Mouse (Mus musculus) myocyte (in vitro differentiated cells): Measurements from ENCODE around the gene Pcgf3.

Experiments
- CEBPB ChIP-seq: IDR thresholded peaks from 2 replicates; pipeline ENCODE4 v1.6.1; 2011; ENCODE audit warnings: mild to moderate bottlenecking, moderate library complexity; ENCODE audit not compliant: poor library complexity, insufficient read depth, severe bottlenecking
- E2F4 ChIP-seq: IDR thresholded peaks from one replicate; pipeline ENCODE4 v1.6.1; 2011; ENCODE audit warnings: mild to moderate bottlenecking, control low read depth, moderate library complexity; ENCODE audit not compliant: insufficient read depth
- MAX ChIP-seq: IDR thresholded peaks from one replicate; pipeline ENCODE4 v1.6.1; 2011; ENCODE audit warnings: low read depth, mild to moderate bottlenecking, control low read depth
- MYOG ChIP-seq, 3 experiments: IDR thresholded peaks; one replicate each; pipeline ENCODE4 v1.6.1; 2011; ENCODE audit warnings: control low read depth in 2 of 3, low read depth in 2 of 3, mild to moderate bottlenecking in 2 of 3; ENCODE audit not compliant: insufficient read length in 2 of 3, control insufficient read depth in 1 of 3, insufficient read depth in 1 of 3
- POLR2A ChIP-seq: IDR thresholded peaks from one replicate; pipeline ENCODE4 v1.6.1; 2011; ENCODE audit warnings: low read depth, mild to moderate bottlenecking, control low read depth, moderate library complexity; ENCODE audit not compliant: insufficient read length
- POLR2AphosphoS2 ChIP-seq: IDR thresholded peaks from one replicate; pipeline ENCODE4 v1.6.1; 2011; ENCODE audit warnings: low read depth, control low read depth; ENCODE audit not compliant: insufficient read length
- TCF12 ChIP-seq: IDR thresholded peaks from one replicate; pipeline ENCODE4 v1.6.1; 2011; ENCODE audit warnings: mild to moderate bottlenecking, control low read depth; ENCODE audit not compliant: poor library complexity, insufficient read depth, severe bottlenecking

- TF ChIP-seq POLR2A (no peak), E2F4 (no peak), TCF12 (no peak), MYOG (IDR thresholded peaks at IDR 0.05; ENCODE audit: control insufficient read depth in 1 of 3, insufficient read depth in 1 of 3, insufficient read length in 2 of 3, low read depth in 2 of 3) (no peak), MAX (no peak), CEBPB (no peak), POLR2AphosphoS2 (no peak)
These were observed 57.3 kb downstream of the Pcgf3 start for GRCm38 (mm10) chr5:108518106-108518885.
